Mouse (Mus musculus): ENCODE results near the gene Snrnp35.

The Snrnp35 gene

GRCm38 (mm10) chr5:124535016-124535415, 52.1 kb downstream of the Snrnp35 start:
- ChIA-PET CTCF (no interaction called here), POLR2A (interaction anchor here in 1 of 4 experiments (0.6 kb wide), 1 partner anchor 25 kb away, joined by 3 read pairs; no protein-coding TSS in a partner anchor)

GRCm38 (mm10) chr5:124536776-124537175, 53.8 kb downstream of the Snrnp35 start:
- POLR2A ChIA-PET: interaction anchor here in 3 of 4 experiments (0.6 to 1.6 kb wide), 4 partner anchors 15 to 193 kb away, joined by 3 to 4 read pairs (median 3); no protein-coding TSS in a partner anchor

GRCm38 (mm10) chr5:124538813-124539792, 56.2 kb downstream of the Snrnp35 start:
- CTCF ChIA-PET: interaction anchor here (0.6 to 1.9 kb wide), 28 partner anchors 13 to 1055 kb away, joined by 3 to 20 read pairs (median 3); partner anchors contain the start of genes Kmt5a (in 2 of the 4) and Ddx55 (in 1 of the 4)

More at GRCm38 (mm10) chr5:124536776-124537175, 53.8 kb downstream of the Snrnp35 start:
- CTCF ChIA-PET: no interaction called here

GRCm38 (mm10) chr5:124539905-124540304, 57.0 kb downstream of the Snrnp35 start:
- ChIA-PET POLR2A (interaction anchor here in 1 of 4 experiments (1.0 kb wide), 1 partner anchor 39 kb away, joined by 3 read pairs; no protein-coding TSS in a partner anchor), CTCF (interaction anchor here in 1 of 4 experiments (1.9 kb wide), 1 partner anchor 107 kb away, joined by 20 read pairs; no protein-coding TSS in a partner anchor)

More at GRCm38 (mm10) chr5:124538813-124539792, 56.2 kb downstream of the Snrnp35 start:
- POLR2A ChIA-PET: interaction anchor here in 2 of 4 experiments (0.7 to 1.6 kb wide), 13 partner anchors 10 to 211 kb away, joined by 3 to 12 read pairs (median 4); partner anchors contain the start of genes Kmt5a (in 2 of the 2), 2810006K23Rik (in 1 of the 2), Ddx55 (in 1 of the 2) and Mphosph9 (in 1 of the 2)

GRCm38 (mm10) chr5:124540383-124540786, 57.5 kb downstream of the Snrnp35 start, which contains the start of gene Tmed2:
TSS of gene Tmed2 (plus strand) at chr5:124540695.
- CTCF ChIA-PET: interaction anchor here in 1 of 4 experiments (0.6 to 1.0 kb wide), 3 partner anchors 108 to 730 kb away, joined by 3 to 4 read pairs (median 4); no protein-coding TSS in a partner anchor

More at GRCm38 (mm10) chr5:124540383-124540786, 57.5 kb downstream of the Snrnp35 start, which contains the start of gene Tmed2:
- POLR2A ChIA-PET: interaction anchor here in 3 of 4 experiments (0.6 to 1.3 kb wide), 12 partner anchors 9 to 610 kb away, joined by 3 to 7 read pairs (median 3); partner anchors contain the start of genes Rilpl1 (in 2 of the 3), 2810006K23Rik (in 1 of the 3), Ccdc62 (in 1 of the 3) and Ddx55 (in 1 of the 3)

Measured in embryonic stem cell, embryonic (primary cell).